Mouse (Mus musculus) layer of hippocampus, adult 9-11 months (tissue): ENCODE measurements around the gene Diexf.

Experiments
- DNase-seq: peaks from one replicate; pipeline ENCODE4 v3.0.0; 2022

Gene Diexf

DNA sequence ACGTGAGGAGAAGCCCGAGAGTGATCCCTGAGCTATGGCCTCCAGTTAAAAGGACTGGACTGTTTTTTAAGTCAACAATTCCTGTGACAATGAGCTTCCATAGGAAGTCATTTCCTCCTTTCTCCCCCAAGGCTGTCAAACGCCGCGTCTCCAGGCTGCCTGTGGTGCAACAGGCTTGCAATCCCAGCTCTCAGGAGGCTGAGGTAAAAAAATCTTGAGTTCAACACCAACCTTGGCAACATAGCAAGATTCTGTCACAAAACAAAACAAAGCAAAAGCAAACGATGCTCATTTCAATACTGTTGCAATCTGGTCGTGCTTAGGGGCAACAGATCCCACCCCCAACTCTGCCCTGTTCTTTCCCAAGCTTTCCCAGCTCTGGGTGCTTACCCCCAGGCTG is 8.0 kb upstream of the Diexf start:
- DNase-seq = no peak

DNA sequence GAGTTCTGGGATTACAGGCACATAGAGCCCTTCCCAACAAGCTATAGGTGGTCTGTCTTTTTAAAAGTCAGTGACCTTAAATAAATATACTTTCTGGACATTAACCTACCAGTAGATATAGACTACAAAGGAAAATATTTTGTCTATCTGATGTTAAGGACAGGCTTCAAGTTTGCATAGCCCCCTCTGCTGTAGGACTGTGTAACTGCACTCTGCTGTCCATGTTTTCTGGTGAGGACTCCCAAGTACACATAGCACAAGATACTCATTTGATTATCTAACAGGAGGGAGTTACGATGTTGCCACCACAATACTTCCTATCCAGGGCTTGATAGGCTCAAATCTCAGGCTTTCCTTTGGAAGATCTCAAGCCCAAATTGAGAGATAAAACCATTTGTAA is 3.7 kb upstream of the Diexf start:
- no peak for DNase-seq

DNA sequence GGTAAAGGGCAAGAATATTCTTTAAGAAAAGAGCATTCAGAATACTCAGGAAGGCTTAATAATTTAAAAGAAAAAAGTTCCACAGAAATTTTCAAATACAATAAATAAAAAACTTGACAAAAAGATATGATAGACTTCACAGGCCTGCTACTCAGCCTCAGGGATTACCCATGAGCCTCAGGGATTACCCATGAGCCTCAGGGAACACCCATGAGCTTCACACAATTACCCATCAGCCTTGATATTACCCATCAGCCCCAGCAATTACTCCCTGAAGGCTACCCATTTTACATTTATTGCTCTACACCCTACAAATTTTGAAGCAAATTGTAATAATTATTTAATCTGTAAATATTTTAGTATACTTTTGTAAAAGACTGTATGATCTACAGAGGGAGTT is 2.3 kb upstream of the Diexf start:
- no peak for DNase-seq

DNA sequence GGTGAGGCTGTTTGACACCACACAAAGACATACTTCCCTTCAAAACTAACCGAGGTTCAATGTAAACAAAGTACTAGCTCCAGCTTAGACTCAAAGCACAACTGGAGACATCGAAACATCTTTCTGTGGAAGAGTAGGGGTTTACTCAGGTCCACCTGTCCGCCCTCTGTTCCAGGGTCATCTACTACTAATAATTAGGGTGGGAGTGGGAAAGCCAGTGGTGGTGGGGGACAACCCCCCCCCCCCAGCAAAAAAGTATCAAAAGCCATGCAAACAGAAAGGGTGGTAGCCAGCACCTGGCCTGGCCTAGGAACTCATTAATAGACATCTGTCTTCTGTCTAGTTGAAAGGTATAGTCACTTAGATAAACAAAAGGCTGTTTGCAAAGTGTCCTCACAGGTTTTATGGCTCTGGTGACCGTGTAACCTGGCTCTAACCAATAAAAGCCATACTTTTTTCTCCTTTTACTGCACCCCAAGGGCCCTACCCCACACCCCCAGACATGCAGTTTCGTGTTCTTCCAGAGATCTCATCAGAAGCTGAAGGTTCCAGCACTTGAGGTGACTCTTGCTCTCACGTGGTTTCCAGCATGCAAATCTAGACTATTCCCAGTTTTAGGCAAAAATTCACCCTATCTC is 1.4 kb upstream of the Diexf start:
- DNase-seq = no peak

DNA sequence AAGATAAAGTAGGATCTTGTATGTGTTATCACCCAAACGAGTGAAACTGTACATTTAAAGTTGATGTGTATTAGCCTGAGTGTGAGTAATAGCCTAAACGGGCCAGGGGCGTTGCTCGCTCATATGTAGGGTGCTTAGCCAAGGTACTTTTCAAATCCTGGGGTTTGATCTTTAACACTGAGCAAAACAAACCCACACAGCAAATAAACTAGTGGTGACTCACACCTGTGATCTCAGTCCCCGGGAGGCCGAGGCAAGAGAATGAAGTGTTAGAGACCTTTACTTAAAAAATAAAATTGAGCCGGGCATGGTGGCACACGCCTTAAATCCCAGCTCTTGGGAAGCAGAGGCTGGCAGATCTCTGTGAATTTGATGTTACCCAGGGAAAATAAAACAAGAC is 767 bp upstream of the Diexf start:
- no peak for DNase-seq

DNA sequence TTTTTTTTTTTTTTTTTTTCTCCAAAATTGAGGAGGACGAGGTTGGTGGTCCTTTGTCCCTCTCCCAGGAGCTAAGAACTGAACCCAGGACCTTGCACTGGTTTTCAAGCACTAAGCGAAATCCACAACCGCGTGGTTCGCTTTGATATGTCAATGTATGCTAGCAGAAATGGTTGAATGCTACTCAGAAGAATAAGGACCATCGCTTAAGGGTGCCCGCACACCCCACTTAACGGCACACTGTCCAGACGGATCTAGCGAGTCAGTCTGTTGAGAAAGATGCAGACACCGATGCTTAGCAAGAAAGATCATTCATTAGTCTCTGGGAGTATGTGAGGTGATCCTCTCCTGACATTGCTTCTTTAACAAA is 369 bp upstream of the Diexf start:
- DNase-seq = no peak

DNA sequence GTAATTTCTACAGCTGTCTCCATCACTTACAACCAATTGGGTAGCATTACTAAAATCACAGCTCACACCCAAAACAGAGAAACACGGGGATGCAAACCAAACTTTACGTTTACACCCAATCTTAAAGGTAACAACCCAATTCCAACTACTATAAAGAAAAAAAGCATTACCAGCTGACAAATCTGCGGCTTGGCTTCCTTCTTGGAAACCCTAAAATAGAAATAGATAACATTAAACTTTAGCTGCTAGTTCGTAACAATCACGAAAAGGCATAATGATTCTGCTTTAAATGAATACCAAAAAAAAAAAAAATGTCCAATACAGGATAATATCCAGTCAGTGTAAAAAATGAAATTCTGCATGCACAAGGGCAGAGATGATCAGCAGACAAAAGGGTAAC is 751 bp downstream of the Diexf start:
- DNase-seq = no peak

DNA sequence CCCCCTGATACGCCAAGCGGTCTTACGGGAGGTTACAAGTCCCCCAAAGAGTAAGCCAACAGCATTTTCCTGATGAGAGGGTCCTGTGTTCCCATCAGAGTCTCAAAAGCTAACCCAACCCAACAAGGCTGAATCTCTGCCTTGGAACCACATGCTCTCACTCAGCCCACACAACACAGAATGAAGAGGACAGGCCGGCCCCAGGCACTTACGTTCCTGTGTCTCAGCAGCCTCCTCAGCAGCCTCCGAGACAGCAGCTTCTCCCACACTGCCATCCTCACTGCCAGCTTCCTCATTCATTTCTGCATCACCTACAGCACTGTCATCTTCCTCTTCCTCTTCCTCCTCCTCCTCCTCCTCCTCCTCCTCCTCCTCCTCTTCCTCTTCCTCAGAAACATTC is 2.0 kb downstream of the Diexf start:
- DNase-seq = no peak

DNA sequence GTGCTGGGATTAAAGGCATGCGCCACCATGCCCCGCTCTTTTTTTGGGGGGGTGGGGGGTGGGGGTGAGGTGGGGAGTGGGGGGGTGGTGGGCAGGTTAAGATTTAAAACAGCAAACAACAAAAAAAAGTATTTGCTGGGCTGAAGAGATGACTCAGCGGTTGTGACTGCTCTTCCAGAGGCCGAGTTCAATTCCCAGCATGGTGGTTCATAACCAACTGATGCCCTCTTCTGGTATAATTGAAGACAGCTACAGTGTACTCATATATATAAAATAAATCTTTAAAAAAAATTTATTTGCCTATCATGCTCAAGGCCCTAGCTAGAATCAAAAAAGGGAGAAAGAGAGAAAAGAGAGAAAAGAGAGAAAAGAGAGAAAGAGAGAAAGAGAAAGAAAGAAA is 4.2 kb downstream of the Diexf start:
- DNase-seq = no peak

DNA sequence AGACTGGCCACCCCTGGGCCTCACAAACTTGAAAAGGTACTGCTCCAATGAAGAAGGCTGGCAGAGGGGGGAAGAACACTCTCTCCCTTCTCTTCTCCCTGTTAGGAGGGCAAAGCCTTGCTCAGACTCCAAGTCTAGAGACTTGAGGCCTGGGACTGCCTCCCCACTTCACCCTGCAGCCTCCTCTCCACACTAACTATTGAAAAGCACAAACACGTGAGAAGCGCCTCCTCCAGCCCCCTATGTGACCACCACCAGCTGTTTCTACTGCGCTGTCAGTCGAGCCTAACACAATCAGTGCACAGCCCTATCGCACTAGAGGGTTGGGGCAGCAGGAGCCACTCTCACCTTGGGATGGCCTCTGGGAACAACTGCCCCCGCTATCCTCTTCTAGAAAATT is 6.8 kb downstream of the Diexf start:
- no peak for DNase-seq

DNA sequence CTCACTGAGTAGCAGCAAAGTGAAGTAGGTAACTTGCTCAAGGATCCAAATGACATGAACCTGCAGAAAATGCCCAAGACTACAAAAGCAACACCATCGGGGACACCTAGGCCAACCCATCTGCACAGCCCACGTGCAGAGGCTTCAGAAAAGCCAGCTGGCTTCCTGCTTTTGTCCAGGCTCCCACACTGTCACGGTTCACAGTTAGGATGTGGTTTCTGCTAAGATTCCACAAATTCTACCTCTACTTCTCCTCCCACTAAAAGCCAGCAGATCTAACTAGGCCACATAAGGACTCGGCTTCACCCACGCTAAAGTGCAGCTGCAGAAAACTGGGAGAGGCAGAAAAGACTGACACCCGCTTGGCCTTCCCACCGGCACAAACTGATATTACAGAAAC is 7.3 kb downstream of the Diexf start:
- no peak for DNase-seq

DNA sequence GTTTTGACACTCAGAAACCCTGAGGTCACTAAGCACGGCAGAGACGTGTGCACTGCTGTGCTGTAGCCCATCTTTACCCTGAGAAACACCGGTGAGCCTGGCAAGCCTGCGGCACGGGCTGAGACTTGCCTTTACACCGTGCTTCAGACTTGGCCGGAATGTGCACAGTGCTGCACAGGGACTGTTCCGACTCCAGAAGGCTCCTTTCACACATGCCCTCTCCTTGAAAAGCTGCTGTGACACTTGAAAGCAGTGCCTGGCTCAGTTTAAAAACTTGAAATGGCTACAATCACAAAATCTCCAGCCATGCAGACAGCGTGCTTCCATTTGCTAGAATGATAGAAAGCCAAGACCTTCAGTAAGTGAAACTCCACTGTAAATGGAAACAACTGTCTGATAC is 18.0 kb downstream of the Diexf start:
- DNase-seq = no peak

DNA sequence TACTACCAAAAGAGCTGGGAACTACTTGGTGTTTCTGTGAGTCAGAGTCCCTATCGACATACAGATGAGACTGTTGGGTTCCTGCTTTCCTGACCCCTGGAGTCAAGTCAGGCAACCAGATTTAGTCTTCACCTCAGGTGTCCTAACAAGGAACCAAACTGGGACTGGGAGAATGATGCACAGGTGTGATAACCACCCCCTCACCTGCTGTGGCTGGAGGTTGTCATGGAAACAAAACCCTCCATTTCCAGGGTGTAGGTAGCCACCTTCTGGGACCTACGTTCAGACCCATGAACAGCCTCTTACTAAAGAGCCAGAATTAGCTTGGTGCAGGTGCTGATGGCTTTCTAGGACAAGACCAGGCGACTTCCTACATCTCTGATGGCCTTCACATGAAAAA is 27.1 kb downstream of the Diexf start:
- no peak for DNase-seq

DNA sequence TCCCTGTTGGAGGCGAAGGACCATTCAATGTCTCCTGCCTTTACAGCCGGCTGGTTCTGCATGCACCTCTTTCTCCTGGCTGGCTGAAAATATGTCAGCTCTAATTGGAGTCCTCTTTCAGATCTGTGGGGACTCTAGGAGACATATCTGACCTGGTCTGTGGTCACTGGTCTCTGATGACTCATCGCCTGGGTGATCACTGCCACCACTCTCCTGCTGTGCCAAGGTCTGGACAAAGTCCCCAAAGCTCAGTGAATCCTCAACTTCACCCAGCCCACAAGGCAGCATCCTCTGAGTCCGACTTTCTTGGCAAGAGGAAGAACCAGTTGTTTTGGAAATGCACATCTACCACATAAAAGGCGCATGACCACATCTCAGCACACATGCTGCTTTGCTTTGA is 27.5 kb downstream of the Diexf start:
- DNase-seq = no peak

DNA sequence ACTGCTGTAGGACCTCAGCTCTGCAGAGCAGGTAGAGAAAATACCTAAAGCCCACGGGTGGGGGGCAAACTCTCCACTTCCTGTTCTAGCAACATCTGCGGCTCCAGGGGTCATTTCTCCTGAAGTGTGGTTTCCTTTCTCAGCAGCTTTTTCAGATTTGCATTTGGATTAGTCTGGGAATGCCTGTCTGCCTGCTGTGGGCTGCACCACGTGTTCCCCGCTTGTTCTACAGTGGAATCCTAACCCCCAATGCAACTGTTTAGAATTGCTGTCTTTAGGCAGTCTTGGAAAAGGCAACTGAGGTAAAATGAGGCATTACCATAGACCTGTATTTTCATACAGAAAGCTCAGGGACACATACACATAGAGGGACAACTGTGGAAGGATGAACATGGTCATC is 28.0 kb downstream of the Diexf start:
- DNase-seq = no peak

DNA sequence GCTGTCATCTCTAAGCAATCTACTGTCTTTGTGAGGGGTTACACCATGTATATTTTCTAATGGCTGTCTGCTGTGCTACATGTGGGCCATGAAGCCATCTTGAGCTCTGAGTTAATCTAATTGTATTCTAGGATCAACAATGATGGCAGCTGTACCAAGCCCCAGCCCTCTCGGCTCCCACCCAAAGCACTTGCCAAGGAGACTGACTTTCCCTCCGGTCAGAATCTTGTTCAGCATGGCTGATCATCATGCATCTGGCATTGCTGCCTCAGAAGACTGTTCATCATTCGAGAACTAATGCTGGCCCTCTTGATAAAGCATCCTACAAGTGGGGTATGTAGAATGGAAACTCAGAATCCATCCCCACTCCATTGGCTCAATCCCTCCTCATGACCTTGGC is 31.1 kb downstream of the Diexf start:
- DNase-seq = no peak

DNA sequence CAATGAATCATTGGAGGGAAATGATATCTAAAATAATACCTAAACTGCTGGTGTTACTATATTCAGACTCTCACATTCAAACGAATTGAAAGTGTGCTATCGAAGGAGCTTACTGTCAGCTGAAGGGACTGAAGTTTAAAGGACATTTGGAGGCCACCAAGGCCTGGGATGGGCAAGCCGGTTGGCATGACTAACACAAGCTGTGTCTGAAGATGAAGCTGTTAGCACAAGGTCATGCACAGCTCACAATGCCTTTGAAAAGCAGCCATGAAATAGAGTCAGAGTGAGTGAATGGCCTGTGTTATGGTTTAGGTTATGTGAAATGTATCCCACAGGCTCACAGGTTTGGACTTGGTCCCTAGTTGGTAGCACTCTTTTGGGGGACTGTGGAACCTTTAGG is 36.5 kb downstream of the Diexf start:
- DNase-seq = no peak

DNA sequence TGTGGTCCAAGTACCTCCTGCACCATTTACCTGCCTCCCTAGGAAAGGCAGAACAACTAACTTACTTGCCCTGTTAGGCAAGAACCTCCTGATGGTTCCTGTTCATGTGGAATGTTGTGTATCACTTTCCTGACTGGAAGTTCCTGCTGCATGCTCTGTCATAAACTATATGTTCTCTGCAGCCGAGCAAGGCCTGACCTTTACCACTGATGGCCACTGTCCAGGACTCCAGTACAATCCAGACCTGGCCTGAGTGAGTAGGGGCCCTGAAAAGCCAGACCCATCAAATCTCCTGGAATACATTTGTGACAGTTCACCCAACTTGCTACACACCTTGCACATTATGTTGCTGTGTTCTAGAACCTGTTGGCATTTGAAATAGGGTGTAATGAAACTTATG is 37.3 kb downstream of the Diexf start:
- no peak for DNase-seq

DNA sequence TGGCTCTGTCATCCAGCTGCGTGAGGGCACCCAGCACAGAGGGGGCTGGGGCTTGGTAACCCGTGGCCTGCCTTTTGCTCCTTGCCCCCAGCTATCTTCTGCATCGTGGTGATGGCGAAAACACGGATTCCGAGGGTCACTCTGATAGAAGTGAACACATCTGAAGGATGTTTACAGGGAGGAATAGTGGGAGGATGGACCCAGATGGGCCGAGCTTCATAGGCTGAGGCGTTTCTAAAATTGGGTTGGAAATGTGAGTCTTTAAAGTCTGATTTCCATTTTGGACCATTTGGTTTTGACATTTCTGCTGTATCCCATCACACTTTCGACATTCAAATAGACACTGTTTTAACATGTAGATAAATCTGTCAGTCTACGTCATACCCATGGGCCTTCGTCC is 39.2 kb downstream of the Diexf start:
- no peak for DNase-seq

DNA sequence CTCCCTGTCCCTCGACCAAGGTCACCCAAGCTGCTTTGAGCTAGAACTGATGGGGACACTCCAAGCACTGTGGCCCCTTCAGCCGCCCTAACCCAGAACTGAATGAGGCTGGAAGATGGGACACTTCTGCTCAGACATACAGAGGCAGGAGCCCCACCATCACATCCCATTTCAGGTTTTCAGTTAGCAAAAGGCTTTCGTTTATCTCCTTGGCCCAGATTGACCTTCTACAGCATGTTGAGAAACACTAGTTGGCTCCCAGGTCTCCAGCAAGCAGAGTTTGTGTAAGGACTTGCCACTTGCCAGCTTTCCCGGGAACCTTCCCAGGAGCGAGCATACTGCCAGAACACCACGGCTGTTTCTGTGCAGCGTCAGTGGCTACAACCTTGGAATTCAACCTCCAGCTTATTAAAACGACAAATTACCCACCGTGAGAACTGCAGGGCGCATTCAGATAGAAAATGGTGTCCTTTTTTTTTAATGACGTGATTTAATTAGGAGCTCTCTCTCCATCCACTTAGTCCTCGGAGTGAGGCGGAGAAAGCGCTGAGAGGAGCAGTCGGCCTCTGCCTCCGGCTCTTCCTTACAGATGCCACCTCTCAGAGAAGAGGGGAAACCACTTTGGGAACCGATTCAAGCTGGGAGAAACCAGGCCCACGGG is 39.7 kb downstream of the Diexf start:
- DNase-seq = peak; percentile 36

DNA sequence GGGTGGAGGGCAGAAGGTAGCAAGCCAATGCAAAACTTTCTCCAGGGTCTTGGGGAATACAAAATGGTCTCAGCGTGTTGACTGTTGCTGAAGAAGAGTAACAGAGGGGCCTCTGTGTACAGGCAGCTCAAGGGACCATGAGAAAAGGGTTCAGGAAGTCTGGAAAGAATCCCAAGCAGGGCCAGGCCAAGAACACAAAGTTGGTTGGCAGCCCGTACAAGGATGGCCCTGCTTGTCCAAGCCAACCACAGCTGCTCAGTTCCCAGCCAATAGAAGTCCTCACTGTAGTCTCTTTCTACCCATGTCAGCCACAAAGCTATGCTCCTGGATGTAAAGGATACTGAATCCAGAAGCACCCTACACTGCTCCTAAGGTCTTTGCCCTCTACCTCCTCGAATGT is 40.4 kb downstream of the Diexf start:
- DNase-seq = no peak

DNA sequence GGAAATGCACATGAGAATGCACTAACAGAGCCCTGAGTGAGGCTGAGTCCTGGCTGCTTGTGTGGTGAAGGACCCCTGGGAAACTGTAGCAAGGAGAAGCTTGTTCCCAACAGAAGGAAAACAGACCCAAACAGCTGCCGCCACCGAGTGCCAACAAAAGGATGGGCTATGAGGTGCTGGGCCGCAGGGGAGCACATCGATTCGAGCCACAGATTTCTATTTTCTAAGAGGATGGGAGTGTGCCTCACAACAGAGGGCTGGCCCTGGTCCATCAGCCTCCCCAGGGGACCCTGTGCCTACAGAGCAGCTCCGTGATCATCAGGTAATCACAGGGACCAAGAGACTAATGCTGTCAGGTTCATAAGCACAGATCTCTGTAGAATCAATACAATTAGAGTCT is 40.9 kb downstream of the Diexf start:
- no peak for DNase-seq

DNA sequence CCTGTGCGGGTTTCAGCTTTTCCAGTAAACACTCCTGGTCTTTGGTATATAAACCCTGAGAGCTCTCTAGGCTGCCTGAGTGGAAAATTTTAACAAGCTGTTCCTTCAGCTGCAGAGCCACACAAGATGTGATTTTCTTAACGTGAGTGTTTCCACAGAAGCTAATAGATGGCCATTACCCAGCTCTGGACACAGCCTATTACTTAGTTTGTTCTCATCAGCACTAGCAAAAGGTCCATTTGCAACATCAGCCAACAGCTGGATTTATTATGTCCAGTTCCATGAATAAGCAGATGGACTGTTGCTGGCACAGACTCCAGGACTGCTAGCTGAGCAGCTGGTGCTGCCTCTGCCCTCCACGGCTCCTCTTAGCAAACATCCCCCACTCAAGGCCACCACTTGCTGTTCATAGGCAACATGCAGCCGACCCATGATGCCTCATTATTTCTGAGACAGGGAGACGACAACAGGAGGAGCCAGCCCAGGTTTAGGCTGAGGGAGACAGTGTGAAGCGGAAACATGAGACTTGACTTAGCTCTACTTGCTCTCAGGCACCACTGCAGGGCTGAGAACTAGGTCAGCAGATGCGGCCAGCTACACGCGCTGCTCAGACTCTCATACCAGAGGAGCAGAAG is 43.1 kb downstream of the Diexf start:
- peak; percentile 51 for DNase-seq

DNA sequence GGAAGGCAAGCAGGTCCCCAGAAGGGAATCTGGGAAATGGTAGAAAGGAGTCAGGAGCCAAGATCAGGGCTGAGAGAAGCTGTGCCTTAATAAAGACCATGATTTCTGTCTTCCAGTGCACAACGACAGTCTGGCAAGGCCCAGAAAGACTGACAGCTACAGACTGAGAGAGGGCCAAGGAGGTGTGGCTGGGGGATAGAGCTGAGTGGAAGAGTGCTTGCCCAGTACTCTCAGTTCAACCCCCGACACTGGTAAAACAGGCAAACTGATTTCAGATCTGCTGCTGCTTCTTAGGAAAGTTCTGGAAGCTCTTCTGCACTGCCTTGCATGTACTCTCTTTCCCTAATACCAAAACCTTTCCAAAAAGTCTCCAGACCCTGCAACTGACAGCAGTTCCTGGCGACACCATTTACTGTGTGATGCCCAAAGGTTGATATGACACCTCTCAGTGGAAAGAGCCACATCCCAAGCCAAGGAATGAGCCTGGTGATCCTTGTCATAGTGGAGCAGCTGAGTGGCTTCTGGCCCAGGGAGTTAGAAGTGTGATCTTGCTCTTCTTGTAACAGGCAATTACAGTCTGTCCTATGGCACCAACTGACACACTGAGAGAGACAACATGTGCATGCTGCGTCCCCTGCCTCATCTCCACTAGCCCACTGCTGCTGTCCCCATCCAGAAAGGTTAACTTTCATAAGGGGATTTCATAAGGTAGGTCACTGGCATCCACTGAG is 43.8 kb downstream of the Diexf start:
- DNase-seq = no peak
